Mouse (Mus musculus) adrenal gland, postnatal 10 days (tissue): Measurements from ENCODE around the gene Lnx1. TPM values are rescaled to one million over a fixed set of nuclear protein-coding genes. Genes with fewer than 3 reads are reported as not detected.

ENCODE experiments used
- DNase-seq: peaks from one replicate; pipeline ENCODE4 v3.0.0; 2021; ENCODE audit warnings: mixed read lengths
- total RNA-seq, 2 experiments: library from RNA; stranded (reverse); gene quantifications; 2 replicates each; pipeline ENCODE4 v1.2.3; 2021

The Lnx1 gene
- total RNA-seq, 2 experiments from 2014 or later = 4.4 to 4.5 TPM

DNA sequence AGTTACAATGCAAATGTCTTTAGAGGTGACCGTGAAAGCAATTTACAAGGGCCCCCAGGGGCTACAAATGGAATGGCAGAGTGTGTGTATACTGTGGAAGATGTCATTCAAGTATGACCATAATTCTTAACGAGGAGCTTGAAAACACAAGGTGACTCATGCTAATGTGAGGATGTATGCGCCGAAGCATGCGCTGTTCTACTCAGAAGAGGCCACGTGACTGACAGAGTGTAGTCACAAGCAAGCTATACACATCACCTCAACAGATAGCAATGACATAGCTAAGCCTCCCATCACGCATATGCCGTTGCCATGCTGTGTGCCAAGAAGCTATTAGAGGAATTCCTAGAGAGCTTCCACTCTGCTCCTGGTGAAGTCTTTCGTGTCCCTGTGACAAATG lies 5.2 kb downstream of the Lnx1 start:
- DNase-seq = no peak

DNA sequence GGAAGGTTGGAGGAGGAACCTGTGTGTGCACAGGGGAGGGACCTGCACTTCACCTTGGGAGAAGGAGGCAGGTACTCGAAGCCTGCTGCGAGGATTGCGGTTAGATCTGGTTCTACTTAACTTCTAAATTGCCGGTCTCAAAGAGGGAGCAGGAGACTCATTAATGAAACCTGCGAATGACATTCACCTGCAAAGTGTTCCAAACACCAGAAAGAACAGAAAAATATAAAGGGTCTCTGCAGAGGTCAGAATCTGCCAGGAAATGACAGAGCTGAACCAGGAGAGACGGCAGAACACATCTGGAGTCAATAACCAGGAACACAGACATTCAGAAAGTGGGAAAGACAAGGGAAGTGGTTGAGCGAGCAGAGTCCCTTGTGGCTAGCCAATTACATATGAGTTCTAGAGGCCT lies 8.3 kb downstream of the Lnx1 start:
- DNase-seq = no peak

DNA sequence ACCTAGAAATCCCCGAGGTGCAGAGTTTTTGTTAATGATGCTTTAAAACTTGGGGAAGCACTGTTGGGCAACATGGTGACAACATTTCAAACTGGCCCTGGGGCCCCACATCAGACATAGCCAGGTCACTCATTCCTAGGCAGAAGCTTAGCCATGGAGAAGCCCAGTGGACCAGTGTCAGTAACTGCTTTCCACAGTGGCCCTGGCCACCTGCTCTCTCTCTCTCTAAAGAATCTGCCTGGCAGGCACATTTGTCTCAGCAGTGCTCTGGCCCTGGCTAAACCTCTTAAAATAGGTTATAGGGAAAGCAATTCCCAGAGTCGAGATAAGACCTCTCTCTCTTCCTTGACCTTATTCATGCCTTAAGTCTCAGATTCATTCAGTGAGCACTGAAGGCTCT lies 8.9 kb downstream of the Lnx1 start:
- no peak for DNase-seq

DNA sequence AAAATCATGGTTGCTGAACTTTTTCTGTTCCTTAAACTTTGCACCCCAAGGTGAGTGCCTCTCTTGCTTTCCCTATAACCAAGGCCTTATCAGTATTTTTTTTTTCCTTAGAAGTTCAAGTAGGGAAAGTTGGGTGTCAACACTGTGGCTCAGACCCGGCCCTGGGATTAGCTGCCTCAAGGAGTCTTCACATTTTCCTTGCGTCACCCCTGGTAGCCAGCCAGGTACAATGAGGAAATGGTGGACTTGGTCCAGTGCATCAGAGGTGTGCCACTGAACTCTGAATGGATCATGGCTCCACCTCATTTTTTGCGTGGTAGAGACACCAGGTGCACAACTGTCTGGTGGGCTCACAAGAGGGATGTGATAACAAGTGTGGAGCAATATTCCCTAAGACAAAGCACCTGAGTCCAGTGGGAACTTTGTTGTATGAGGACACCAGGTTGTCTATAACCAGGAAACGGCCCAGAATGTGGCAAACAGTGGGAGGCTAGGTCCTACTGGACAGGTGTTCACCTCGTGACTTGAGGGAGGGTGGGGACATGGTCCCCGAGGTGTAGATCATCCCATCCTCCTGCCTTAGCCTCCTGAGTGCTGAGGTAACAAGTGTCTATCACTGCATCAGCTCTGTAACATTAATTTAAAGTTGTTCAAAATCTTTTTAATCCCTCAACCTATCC lies 10.2 kb downstream of the Lnx1 start:
- no peak for DNase-seq

DNA sequence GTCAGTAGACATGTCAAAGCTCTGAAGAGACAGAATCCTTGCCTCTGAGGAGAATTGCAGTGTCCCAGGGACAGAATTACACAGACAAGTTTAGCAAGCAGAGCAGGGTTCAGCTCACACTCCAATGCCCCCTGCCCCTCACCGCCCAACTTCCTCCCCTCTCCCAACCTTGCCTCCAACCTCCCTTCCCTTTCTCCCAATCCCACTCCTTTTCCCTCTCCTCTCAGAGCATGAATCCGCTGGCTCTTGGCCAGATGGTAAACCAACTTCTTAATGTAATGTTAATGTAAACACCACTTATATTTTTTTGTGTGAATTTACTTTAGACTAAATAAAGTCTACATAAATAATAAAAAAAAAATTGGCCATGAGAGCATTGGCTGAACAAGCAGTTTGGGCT lies 13.9 kb downstream of the Lnx1 start:
- no peak for DNase-seq

DNA sequence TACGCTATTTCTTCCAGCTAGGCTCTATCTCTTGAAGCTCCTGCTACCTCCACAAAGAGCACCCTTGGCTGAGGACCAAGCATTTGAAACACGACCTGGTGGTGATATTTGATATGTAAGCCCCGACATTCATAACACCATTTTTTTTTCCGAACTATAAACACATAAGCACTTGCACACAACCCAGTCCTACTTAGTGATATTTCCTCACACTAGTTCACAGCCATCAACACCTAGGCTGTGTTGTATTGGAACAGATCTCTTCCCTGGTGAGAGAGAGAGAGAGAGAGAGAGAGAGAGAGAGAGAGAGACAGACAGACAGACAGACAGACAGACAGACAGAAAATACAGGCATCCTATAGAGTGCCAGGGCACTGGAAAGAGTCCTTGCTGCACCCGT lies 17.8 kb downstream of the Lnx1 start:
- DNase-seq = no peak

DNA sequence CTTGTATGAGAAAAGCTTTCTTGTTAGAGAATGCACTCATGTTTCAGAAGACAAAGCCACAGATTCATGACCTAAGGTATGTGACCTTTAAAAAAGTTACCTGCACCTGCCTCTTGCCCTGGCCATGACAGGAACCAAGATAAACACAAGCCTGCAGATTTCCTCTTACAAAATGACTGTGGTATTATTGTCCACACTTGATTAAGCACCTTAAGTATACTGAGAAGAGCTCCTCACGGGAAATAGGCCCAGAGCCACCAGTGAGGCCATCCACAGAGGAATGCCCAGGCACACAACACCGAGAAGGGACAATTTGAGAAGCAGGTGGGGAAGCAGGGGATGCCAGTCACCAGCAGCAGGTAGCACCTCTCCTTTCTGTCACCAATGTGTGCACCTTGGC lies 18.9 kb downstream of the Lnx1 start:
- DNase-seq = no peak

DNA sequence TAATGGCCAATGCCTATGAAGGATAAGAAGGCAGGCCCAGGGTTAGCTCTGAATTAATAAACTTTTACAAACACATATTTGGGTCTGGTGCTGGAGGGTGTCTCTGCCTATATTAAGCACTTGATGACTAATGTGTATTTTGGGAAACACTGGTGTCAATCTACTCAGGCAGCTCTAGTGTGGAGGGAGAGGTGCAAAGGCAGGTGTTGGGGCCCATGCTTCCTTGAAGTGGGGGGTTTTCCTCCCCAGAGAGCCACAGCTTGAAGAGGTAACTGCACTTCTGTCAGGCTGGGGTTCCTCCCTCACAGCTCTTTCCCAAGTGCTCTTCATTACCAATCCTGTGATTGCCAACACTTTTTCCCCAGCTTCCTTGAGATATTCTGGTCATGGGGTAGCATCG lies 20.0 kb downstream of the Lnx1 start:
- DNase-seq = no peak

DNA sequence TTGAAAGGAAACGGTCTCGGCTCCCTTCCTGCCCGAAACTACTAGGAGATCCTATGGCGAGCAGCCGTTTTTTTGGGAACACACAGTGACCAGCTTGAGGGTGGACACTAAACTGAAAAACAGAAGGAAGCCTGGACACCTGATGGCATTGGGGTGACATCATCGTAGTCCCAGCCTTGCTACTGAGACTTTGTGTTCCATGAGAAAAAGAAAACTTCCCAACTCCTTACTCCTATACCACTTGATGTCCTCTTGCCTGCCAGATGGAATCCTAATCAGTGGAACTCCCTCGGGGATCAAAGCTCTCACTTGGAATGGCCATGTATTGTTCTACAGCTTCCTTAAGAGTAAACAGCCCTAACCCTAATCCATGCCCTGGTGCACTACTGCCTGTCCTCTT lies 23.1 kb downstream of the Lnx1 start:
- no peak for DNase-seq

DNA sequence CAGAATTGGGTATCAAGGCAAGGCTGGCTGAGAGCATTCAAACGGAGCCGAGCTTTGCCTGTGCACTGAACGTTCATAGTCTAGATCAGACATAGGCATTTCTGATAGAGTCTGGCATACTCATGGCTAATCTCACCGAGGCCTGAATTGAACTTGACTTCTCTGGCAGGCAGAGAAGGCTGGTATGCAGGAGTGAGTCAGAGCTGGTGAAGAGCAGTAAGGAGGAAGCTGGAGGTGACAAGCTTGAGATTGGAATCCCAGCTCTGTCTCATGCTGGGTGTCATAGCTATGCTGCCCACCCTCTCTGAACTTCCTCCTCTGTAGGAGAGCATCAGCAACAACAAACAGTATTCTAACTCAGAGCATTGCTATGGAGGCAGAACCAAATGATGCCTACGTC lies 24.0 kb downstream of the Lnx1 start:
- DNase-seq = no peak

DNA sequence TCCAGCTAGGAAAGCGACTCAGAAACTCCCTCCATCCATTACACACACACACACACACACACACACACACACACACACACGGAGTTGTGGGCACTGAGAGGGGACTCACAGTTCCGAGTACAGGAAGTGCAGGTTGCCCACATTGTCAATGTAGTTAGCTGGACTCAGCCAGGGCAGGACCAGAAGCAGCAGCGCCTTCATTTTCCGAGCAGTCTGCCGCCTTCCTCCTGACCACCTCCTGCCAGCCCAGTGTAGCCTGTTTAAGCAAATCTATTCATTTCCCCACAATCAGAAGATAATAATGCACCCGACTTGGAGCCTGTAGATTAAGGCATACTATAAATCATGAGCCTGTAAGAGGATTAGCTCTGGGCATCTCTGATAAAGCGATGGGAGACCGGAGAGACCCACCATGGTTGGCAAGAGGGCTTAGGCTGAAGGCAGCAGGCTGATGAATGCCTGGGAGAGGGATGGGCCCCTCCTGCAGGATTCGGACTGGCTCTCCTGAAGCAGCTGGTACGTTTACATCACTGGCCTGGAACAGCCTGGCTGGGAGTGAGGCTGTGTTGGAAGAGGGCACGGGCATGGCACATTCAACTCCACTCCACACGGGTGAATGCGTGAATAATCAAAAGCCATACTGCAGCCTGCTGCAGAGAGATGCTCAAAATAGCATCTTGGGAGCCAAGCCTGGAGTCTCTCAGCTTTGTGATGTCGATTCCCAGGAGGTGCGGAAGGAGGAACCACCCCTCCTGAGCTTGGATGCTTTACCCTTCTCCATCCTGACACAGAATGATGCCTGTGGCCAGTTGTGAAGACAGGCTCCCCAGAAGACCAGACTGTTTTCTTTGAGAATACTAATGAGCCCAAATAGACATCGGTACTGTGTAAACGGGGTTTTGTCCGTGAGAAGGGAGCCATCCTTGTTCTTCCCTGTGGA lies 25.0 kb downstream of the Lnx1 start:
- no peak for DNase-seq

DNA sequence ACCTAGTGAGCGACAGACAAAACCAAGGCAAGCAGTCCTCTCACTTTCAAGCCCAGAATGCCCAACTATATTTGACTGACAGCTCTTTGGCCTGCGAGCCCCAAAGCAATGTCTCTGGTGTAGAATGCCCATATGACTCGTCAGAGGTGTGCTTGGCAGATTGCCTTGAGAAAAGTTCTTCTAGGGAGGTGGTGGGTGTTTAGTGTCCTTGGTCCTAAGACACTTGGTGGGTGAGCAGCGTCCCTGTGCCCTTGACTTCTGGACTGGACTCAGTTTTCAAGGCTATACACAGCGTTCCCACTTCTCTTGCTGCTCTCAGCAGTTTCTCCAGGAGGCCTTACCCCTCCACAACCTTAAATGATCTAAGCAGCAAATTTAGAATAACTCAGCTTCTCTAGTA lies 30.2 kb downstream of the Lnx1 start:
- DNase-seq = no peak

DNA sequence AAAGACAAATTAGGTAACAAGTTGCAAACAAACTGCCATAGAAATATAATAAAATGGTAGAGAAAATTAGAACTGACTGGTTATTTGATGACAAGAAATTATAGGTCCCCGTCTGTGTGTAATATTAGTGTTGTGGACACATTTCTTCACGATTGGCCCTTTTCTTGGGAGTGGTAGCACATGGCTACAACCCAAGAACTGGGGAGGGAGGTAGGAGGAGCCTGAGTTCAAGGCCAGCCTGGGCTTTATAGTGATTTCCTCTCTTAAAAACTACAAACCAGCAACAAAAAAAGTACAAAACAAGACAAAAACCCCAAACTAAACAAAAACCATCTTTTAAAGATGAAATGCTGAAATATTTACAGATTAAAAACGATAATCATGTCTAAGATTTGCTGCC lies 31.8 kb downstream of the Lnx1 start:
- no peak for DNase-seq

DNA sequence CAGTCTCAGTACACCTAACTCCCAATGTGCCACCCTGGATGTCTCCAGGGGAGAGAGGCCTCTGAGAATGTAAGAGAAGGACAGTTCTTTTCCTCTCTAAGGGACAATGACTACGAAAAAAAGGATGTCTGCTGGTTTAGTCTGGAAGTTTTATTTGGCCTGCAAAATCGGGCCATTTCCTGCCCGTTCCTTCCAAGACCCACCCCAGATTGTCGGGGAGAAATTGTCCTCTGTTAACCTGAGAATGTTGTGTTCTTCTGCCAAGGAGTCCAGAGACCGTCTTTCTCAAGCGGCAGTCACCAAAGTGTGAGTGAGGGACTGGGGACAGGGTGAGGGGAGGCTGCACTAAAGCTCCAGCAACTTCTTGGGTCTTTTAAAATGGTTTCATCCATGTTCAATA lies 32.8 kb downstream of the Lnx1 start:
- no peak for DNase-seq

DNA sequence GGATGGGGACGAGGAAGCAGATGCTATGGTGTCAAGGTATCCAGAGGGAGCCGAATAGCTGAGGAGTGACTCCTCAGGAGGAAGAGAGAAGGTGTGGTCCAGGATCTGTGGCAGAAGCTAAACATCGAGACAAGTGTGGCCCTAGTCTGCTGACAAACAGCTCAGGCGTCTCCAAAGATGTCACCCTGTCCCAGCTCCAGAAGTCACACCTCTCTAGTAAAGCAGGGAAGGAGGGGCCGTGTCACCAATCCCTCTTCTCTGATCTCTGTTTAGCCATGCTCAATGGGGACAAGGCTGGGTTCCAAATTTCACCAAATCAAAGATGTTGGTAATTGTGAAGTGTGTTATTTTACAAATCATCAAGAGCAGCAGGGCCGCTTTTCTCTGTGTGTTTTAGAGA lies 33.8 kb downstream of the Lnx1 start:
- no peak for DNase-seq

DNA sequence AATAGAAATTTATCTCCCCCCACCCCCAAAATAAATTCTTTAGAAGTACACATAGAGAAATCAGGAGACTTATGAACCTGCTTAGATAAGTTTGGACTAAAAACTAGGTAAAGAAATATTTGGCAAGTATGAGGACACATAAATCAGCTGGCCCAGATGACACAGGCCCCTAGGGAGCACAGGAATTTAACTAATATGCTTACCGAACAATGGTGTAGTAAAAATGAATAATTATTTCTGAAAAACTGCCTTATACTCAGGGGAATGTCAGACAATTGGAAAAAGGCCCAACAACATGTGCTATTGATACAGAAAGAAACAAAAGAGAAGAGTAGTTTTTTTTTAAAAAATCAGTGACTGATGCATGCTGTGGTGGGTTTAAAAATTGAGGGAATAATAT lies 40.1 kb downstream of the Lnx1 start:
- no peak for DNase-seq

DNA sequence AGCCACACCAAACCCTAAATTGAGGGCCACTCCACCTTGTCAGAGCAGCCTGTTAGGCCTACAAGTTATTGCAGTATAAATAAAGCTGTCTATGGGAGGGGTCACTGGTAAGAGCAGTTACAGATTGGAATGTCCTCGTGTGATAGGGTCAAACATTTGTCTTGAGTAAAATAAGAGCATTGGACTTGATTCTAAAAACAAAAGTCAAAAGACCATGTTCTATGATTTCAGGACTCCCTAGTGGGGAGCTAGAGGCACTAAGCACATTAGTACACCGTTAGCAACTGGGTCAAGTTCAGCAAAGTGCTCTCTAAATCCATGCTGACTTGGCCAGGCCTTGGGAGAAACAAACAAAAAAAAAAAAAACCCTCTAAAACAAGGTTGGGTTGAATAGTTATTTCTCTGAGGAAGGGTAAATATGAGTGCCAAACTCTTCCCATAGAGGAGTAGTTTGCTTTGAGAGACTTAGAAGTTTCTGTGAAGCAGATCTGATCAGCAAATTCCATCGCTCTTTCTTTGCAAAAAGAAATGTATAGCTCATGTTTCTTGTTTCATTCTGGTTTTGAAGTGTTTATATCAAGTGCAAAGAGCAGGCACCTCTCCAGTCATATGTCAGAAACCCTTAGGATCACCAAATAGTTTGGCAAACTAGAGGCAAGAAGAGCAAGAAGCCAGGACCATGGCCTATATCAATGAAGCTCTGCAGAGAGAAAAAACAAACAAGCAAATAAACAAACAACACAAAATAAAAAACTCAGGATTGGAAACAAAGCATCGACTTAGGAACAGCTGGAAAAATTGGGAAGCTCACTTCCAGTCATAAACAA lies 40.8 kb downstream of the Lnx1 start:
- no peak for DNase-seq

DNA sequence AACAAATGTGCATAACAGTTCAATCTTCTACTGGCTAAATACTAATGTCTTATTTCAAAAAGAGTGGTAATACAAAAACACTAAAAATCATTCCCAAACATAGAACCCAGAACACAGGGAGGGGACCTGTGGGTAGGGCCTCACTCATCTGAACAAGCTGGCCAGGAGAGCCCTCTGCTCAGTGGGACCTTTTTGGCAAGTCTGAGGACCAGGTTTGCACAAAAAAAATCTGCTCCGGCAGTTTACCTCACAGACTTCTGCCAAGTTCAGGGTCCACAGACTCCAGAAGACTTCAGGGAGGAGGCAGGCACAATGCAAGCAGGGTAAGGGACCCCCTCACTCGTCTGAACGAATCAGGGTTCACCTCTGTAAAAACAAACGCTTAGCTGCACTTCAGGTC lies 42.9 kb downstream of the Lnx1 start:
- no peak for DNase-seq

DNA sequence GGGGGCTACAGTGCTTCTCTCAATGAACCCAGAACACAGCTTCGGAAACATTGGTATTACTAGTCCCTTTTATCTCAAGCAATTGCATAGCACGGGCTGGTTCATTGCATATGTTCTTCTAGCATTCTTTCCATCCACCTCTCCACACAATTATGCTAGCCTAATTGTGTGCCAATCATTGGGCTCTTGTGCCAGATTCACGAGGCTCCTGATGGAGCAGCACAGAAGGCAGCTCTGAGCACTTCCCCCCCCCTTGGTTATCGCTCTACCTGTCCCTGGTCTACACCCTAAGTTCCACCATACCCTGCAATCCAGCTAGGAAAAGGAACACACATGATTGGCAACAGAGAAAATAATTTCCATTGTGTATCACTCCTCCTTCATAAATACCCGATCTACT lies 43.4 kb downstream of the Lnx1 start:
- no peak for DNase-seq

DNA sequence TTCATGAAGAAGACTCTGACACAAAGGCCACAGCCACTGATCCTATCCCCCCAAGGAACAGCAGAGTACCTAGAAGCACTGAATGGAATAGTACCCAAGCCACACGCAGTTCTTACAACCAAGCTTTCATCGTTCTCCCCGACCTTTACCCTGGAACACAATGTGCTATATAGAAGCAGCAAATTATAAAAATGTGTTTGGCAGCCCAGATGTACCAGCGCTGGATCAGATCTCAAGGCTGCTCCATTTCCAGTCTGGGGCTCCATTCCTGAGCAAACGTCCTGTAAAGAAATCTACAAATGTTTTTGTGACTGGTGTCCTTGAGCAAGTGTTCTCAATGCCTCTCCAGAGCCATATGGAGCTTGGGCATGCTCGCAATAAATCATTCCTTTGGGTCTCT lies 44.8 kb downstream of the Lnx1 start:
- DNase-seq = no peak

DNA sequence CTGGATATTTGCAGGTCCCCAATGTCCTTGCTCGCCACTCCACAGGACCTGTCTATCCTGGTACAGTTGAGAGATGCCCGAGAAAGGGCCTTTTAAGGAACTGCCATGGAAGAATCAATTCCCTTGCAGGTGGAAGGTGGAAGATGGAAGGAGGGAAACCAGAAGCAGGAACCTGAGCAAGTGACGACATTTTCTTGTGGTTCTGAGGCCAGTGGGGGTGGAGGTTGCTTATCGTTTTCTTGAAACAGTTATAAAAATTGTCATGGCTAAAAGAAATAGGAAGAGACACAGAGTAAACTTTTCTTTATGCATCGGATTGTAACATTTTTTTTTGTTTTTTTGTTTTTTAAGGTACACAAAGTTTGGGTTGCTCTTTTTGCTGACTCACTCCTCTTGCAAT lies 46.3 kb downstream of the Lnx1 start:
- no peak for DNase-seq

DNA sequence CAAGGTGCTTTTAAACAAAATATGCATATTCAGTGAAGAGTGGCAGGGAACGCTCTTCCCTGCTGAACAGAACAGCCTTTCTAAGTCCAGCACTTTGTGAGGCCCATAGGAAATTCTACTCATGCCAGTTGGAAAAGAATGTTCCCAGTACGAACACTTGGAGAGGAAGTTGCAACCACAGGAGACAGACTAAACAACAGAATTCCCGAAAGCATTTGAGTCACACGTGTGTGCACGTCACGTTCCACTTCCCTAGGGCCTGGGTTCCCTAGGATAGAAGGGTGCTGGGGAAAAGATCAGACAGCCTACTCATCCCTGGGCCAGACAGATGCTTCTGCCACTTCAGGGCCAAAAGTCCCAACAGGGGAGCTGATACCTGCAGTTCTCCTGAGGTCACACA lies 48.2 kb downstream of the Lnx1 start:
- no peak for DNase-seq

DNA sequence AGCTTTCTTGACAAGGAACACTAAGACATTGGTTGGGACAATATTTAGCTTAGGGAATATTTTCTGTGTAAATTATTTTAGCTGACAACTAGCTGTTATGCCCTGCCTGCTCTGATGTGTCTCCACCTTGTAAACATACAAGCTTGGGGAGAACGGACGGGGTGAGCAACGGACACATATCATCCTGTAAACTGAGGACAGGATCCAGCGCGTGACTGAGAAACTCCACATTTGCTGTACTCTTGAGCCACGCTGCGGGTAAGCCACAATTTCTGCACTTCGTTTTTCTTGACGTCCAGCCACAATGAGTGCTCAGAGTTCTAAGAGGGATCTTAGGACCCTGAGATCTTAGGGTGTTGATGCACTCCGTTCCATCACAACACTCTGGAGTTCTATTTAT lies 48.9 kb downstream of the Lnx1 start:
- DNase-seq = no peak
